Mouse (Mus musculus): ENCODE measurements around the gene Alcam.

DNA sequence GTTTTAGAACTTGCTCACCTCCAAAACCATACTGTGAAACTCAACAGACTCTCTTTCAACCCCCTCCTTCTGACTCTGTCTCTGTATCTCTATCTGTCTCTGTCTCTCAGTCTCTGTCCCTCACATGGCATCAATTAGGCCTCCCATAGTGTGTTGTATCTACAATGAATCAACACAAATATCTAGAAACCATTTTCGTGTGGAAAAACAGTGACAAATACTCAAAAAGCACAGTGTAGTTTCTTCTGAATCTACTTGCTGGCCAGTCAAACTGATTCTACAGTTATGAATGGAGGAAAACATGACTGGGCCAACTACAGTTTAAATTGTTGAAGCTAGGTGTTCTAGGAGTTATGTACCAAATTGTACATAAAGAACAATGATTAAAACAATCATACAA, 10.8 kb downstream of the Alcam start:
- TF ChIP-seq CTCF (IDR thresholded peaks at IDR 0.05; ENCODE audit: low read depth, low read length), result no peak
- TF ChIP-seq POLR2A (IDR thresholded peaks at IDR 0.05; ENCODE audit: borderline replicate concordance, low read depth, low read length), result no peak
